Mouse (Mus musculus) right cerebral cortex, postnatal 25 days (tissue): ENCODE data around the gene Tet1.
A peak's percentile ranks its signal among the peaks of the same experiment; 100 is the strongest.

Experiments
- DNase-seq: peaks from one replicate; pipeline ENCODE4 v3.0.0; 2022

Gene Tet1

GRCm38 (mm10) chr10:62886799-62887591 is 21.8 kb downstream of the Tet1 start:
- DNase-seq = no peak

GRCm38 (mm10) chr10:62885969-62886798 is 22.6 kb downstream of the Tet1 start:
- no peak for DNase-seq

GRCm38 (mm10) chr10:62885460-62885859 is 23.3 kb downstream of the Tet1 start:
- no peak for DNase-seq

- no peak for DNase-seq
These were observed 24.3 kb downstream of the Tet1 start for GRCm38 (mm10) chr10:62884517-62884916.

- no peak for DNase-seq
These were observed 24.8 kb downstream of the Tet1 start for GRCm38 (mm10) chr10:62883933-62884372.

- no peak for DNase-seq
These were observed 27.6 kb downstream of the Tet1 start for GRCm38 (mm10) chr10:62881211-62881610.

GRCm38 (mm10) chr10:62878056-62878455 is 30.7 kb downstream of the Tet1 start:
- no peak for DNase-seq

- DNase-seq = no peak
These were observed 33.2 kb downstream of the Tet1 start for GRCm38 (mm10) chr10:62875565-62875964.

- DNase-seq = no peak
These were observed 34.0 kb downstream of the Tet1 start for GRCm38 (mm10) chr10:62874828-62875227.

GRCm38 (mm10) chr10:62866035-62866791 is 42.6 kb downstream of the Tet1 start:
- DNase-seq = peak; percentile 43

- peak; percentile 84 for DNase-seq
These were observed 43.4 kb downstream of the Tet1 start for GRCm38 (mm10) chr10:62865167-62866034.

GRCm38 (mm10) chr10:62863563-62863962 is 45.2 kb downstream of the Tet1 start:
- no peak for DNase-seq

- DNase-seq = no peak
These were observed 46.4 kb downstream of the Tet1 start for GRCm38 (mm10) chr10:62862435-62862834.

GRCm38 (mm10) chr10:62858967-62859366 is 49.8 kb downstream of the Tet1 start:
- DNase-seq = no peak

- no peak for DNase-seq
These were observed 52.0 kb downstream of the Tet1 start for GRCm38 (mm10) chr10:62856690-62857290.

GRCm38 (mm10) chr10:62854992-62855391 is 53.8 kb downstream of the Tet1 start:
- DNase-seq = no peak

- no peak for DNase-seq
These were observed 54.2 kb downstream of the Tet1 start for GRCm38 (mm10) chr10:62854581-62854980.

- no peak for DNase-seq
These were observed 57.2 kb downstream of the Tet1 start for GRCm38 (mm10) chr10:62851578-62851977.

GRCm38 (mm10) chr10:62851025-62851424 is 57.8 kb downstream of the Tet1 start:
- peak; percentile 44 for DNase-seq

- DNase-seq = no peak
These were observed 60.0 kb downstream of the Tet1 start for GRCm38 (mm10) chr10:62848783-62849182.

GRCm38 (mm10) chr10:62847069-62847626 is 61.6 kb downstream of the Tet1 start:
- DNase-seq = peak; percentile 58
